Mouse (Mus musculus): ENCODE results near the gene March10. TPM values are rescaled to one million over a fixed set of nuclear protein-coding genes. Genes with fewer than 3 reads are reported as not detected.
A peak's percentile ranks its signal among the peaks of the same experiment; 100 is the strongest.

The March10 gene
- total RNA-seq, 2 experiments from 2014 or later: not detected

DNA sequence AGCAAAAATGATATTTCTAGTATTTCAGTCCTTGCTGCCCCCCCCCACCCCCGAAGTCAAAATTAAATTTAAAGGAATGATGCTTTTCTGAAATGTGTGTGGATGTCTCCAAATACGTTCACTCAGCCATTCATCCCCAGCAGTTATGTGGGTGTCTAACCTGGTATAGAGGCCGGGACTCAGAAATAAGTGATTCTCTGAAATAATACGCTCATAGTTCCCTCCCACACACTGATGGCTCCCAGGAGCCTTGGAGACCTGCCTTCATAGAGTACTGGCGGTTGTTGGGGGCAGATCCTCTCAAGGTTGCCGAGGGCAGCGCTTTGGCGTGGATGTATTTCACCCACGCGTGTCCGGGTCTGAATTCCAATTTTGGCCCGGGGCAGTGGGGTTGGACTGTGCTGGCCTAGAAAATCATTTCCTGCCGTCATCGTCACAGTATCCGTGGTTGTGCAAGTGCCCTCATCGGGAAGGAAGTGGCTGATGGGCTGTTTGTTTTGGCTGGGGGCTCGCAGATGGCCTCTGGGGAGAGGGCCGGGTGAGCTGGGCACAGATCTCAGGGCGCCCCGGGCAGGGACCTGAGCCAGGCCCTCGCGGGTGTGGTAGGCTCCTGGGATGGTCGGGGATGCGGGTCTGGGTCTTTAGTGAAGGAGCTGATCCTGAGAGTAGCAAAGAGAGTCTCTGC, 145.1 kb downstream of the March10 start:
- peak; percentile 40 for DNase-seq

Other genes starting within 250 kb of the March10 start
- 10 to 100 TPM; 42.2 to 70.8 TPM for gene Mrc2, start 164.1 kb downstream of the March10 start, total RNA-seq (2021)
- 10 to 100 TPM; 31.7 to 38.8 TPM for gene Tanc2, start 133.3 kb upstream of the March10 start, total RNA-seq (2021)